Mouse (Mus musculus): ENCODE results near the gene Arl16. TPM values are rescaled to one million over a fixed set of nuclear protein-coding genes. Genes with fewer than 3 reads are reported as not detected.

Arl16 gene
- polyA plus RNA-seq, 1 experiment from 2014 or later, result 44.4 TPM

DNA sequence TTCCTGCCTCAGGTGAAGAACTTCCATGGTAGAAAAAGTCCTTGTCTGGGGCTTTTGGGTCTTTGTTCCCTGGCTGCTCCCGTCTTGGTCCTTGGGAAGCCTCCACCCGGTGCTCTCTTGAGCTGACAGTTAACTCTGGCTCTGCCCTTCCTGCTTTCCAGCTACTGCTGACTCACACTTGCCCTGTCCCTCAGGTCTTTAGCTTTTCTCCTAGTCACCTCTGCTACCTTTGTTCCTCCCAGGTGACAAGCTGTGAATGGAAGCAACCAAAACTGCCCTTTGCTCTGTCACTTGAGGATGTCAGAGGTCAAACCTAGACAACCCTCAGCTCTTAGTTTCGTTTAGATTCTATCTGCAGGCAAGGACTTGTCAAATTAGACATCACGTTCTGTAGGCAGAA lies 42.5 kb upstream of the Arl16 start:
- Histone ChIP-seq H3K4me2 (peak overlapping the region; percentile 49), H3K27ac (ENCODE audit: low read depth) (peak overlapping the region; percentile 2; the same call in 1 of the 2 replicates), H3K27me3 (ENCODE audit: insufficient read depth, low read length) (no peaks in the 10 kb centered on the region), H3K4me3 (ENCODE audit: low read depth, low read length) (no peak overlapping the region; the same call in 1 of the 2 replicates), H3K4me1 (ENCODE audit: insufficient read depth) (0 out of 2 replicates have a peak, but pooled peaks cover 4% of the 10 kb centered on the region), H3K9me3 (ENCODE audit: low read depth, low read length) (no peaks in the 10 kb centered on the region), H3K9ac (peak overlapping the region; percentile 38; the same call in 1 of the 2 replicates), H3K36me3 (ENCODE audit: insufficient read depth) (no peaks in the 10 kb centered on the region)
- ATAC-seq (ENCODE audit: insufficient read depth) (no peak), DNase-seq (no peak)
- WGBS, result 41% methylated on average over 4 of the region's 4 CpGs
- no peak for TF ChIP-seq CTCF (IDR thresholded peaks at IDR 0.05; ENCODE audit: low read depth)

DNA sequence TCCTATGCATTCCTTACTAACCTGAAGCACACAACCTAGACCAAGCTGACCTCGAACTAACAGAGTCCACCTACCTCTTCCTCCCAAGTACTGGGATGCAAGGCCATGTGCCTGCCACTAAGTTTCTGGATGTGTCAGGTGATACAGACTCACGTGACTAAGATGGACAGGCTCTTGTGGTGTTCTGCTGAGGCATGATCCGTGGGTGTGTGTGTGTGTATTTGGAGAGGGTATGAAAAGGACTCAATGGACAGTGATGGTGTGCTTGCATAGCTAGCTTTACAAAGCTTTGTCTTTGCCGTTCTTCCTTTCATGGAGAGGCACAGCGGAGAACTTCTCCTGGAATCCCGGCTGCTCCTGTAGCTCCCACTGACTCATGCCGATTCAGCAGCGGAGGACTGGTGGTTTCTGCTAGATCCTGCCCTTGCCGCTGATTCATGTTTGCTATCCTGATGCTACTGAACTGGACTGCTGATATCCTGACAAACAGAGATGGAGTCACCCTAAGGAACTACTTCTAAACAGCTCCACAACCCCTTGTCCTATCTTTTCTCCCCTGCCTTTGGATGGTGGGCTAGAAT lies 41.0 kb upstream of the Arl16 start:
- no peak for TF ChIP-seq CTCF (IDR thresholded peaks at IDR 0.05; ENCODE audit: low read depth)
- Histone ChIP-seq H3K4me2 (no peak overlapping the region), H3K36me3 (ENCODE audit: insufficient read depth) (no peaks in the 10 kb centered on the region), H3K4me3 (ENCODE audit: low read depth, low read length) (no peak overlapping the region), H3K27ac (ENCODE audit: low read depth) (peak overlapping the region; percentile 50), H3K4me1 (ENCODE audit: insufficient read depth) (0 out of 2 replicates have a peak, but pooled peaks cover 4% of the 10 kb centered on the region), H3K9me3 (ENCODE audit: low read depth, low read length) (no peaks in the 10 kb centered on the region), H3K27me3 (ENCODE audit: insufficient read depth, low read length) (no peaks in the 10 kb centered on the region), H3K9ac (no peak overlapping the region)
- DNase-seq, result no peak
- WGBS, result 74% methylated on average over 9 of the region's 9 CpGs
- ATAC-seq (ENCODE audit: insufficient read depth), result no peak

DNA sequence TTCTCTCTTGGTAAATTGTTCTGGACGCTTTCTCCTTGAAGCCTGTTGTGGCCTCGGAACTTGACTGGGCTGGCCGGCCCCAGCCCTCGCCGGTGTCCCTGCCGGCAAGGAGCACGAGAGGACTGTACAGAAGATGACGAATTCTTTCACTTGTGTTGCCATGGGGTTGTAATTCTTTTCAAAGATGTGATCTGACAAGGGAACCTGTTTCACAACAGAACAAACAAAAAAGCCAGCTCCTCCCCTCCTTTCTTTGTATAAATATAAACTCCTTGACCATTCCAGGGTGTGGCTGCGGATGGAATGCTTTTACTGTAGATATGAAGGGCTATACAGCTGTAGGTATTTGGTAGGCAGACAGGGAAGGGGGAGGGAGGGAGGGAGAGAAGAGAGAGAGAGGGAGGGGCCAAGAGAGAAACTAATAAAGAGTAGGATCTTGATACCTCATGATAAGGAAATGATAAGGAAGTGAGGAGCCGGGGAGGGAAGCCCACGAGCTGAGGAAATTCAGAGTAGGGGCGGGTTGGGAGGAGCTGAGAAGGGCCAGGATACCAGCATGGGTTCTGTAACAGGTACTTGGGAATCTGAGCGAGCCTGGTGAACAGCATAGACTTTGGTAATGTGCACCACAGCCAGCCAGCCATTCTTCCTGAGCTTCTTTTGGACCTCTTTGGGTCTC lies 40.3 kb upstream of the Arl16 start:
- Histone ChIP-seq H3K27ac (ENCODE audit: low read depth) (peak overlapping the region; percentile 82), H3K4me2 (no peak overlapping the region), H3K27me3 (ENCODE audit: insufficient read depth, low read length) (no peaks in the 10 kb centered on the region), H3K36me3 (ENCODE audit: insufficient read depth) (no peaks in the 10 kb centered on the region), H3K9me3 (ENCODE audit: low read depth, low read length) (no peaks in the 10 kb centered on the region), H3K4me1 (ENCODE audit: insufficient read depth) (0 out of 2 replicates have a peak, but pooled peaks cover 4% of the 10 kb centered on the region), H3K4me3 (ENCODE audit: low read depth, low read length) (no peak overlapping the region), H3K9ac (no peak overlapping the region)
- ATAC-seq (ENCODE audit: insufficient read depth) (peak; percentile 72), DNase-seq (peak; percentile 44)
- no peak for TF ChIP-seq CTCF (IDR thresholded peaks at IDR 0.05; ENCODE audit: low read depth)
- 46% methylated on average over 13 of the region's 13 CpGs for WGBS

DNA sequence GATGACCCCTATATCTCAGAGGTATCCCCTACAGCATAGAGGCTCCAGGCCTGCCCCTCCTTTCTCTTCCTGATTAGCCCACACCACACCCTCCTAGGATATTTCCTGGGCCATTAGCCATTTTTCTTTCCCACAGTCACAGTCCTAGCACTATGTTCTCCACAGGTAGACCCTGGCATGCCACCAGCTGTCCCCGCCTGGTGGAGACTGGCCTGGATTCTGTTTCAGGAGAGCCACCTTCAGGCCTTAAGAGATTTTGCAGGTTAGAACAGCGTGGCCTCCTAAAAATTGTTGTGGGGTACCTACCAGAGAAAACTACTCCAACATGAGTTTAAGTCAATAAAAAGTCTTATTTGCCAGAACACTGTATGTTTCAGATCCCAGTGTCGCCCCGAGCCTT lies 39.5 kb upstream of the Arl16 start:
- Histone ChIP-seq H3K4me1 (ENCODE audit: insufficient read depth) (0 out of 2 replicates have a peak, but pooled peaks cover 4% of the 10 kb centered on the region), H3K27me3 (ENCODE audit: insufficient read depth, low read length) (no peaks in the 10 kb centered on the region), H3K4me3 (ENCODE audit: low read depth, low read length) (no peak overlapping the region), H3K36me3 (ENCODE audit: insufficient read depth) (no peaks in the 10 kb centered on the region), H3K27ac (ENCODE audit: low read depth) (peak overlapping the region; percentile 82), H3K9me3 (ENCODE audit: low read depth, low read length) (no peaks in the 10 kb centered on the region), H3K9ac (no peak overlapping the region), H3K4me2 (no peak overlapping the region)
- peak; percentile 58 for TF ChIP-seq CTCF (IDR thresholded peaks at IDR 0.05; ENCODE audit: low read depth)
- ATAC-seq (ENCODE audit: insufficient read depth), result no peak
- WGBS, result 60% methylated on average over 4 of the region's 4 CpGs
- peak; percentile 45 for DNase-seq

DNA sequence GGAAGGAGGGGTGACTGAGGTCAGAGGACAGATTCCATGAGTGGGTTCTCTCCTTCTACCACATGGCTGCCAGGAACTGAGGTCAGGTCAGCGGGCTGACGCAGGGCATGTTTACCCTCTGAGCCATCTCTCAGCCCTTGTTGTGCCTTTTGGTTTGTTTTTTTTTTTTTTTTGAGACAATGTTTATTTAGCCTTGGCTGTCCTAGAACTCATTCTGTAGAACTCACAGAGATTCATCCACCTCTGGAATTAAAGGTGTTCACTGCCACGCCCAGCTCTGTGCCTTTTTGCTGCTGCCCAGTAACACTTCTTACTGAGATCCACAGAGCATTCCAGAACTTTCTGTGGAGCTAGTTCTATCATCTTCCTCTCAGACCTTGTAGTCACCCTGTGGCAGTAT lies 38.3 kb upstream of the Arl16 start:
- 0 out of 2 replicates have a peak, but pooled peaks cover 4% of the 10 kb centered on the region for H3K4me1 ChIP-seq (ENCODE audit: insufficient read depth)
- no peaks in the 10 kb centered on the region for H3K27me3 ChIP-seq (ENCODE audit: insufficient read depth, low read length)
- no peak overlapping the region for H3K27ac ChIP-seq (ENCODE audit: low read depth)
- WGBS, result 73% methylated on average over 3 of the region's 3 CpGs
- no peak for TF ChIP-seq CTCF (IDR thresholded peaks at IDR 0.05; ENCODE audit: low read depth)
- no peak overlapping the region for H3K4me2 ChIP-seq
- DNase-seq (no peak), ATAC-seq (ENCODE audit: insufficient read depth) (no peak)
- H3K36me3 ChIP-seq (ENCODE audit: insufficient read depth), result no peaks in the 10 kb centered on the region
- no peak overlapping the region for H3K9ac ChIP-seq
- H3K4me3 ChIP-seq (ENCODE audit: low read depth, low read length), result no peak overlapping the region
- no peaks in the 10 kb centered on the region for H3K9me3 ChIP-seq (ENCODE audit: low read depth, low read length)

DNA sequence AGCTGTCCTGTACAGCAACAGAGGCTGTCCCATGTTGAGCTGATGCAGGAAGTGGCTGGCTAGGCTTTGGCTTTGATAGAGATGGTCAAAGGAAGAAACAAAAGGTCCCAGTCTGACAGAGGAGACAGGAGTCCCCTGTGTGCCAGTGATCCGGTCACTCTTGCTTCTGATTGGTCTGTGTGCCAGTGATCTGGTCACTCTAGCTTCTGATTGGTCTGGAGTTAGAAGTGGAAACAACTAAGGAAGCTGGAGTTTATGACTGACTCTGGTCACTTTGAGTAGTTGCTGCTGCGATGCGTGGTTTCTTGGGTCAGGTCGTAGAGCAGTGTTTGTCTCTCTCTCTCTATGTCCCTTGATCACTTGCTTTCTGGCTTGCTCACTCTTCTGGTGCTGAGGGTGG lies 34.3 kb upstream of the Arl16 start:
- Histone ChIP-seq H3K9me3 (ENCODE audit: low read depth, low read length) (no peaks in the 10 kb centered on the region), H3K27me3 (ENCODE audit: insufficient read depth, low read length) (no peaks in the 10 kb centered on the region), H3K4me3 (ENCODE audit: low read depth, low read length) (no peak overlapping the region), H3K9ac (no peak overlapping the region), H3K4me1 (ENCODE audit: insufficient read depth) (no peaks in the 10 kb centered on the region), H3K27ac (ENCODE audit: low read depth) (no peak overlapping the region), H3K36me3 (ENCODE audit: insufficient read depth) (peaks cover 27% of the 10 kb centered on the region), H3K4me2 (no peak overlapping the region)
- ATAC-seq (ENCODE audit: insufficient read depth) (no peak), DNase-seq (no peak)
- whole genome bisulfite sequencing, result 83% methylated on average over 4 of the region's 4 CpGs
- no peak for TF ChIP-seq CTCF (IDR thresholded peaks at IDR 0.05; ENCODE audit: low read depth)

DNA sequence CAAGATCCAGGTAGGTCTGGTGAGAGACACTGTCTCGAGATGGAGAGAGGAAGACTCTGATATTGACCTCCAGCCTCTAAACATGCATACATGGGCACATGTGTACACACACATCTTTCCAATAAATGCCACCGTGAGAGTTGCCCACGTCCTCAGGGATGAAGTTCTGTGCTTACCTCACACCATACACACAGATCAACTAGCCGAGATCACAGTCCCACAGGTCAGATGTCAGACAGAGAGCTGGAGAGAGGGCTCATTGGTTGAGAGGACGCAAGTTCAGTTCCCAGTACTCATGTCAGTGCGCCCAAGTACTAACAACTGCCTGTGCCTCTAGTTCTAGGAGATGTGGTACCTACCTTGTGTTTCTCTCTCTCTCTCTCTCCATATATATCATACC lies 33.6 kb upstream of the Arl16 start:
- no peak for ATAC-seq (ENCODE audit: insufficient read depth)

More for the DNA sequence above, 33.6 kb upstream of the Arl16 start:
- H3K27me3 ChIP-seq (ENCODE audit: insufficient read depth, low read length), result no peaks in the 10 kb centered on the region
- no peak for DNase-seq
- no peaks in the 10 kb centered on the region for H3K4me1 ChIP-seq (ENCODE audit: insufficient read depth)
- no peak for TF ChIP-seq CTCF (IDR thresholded peaks at IDR 0.05; ENCODE audit: low read depth)
- H3K4me2 ChIP-seq, result no peak overlapping the region
- WGBS, result 49% methylated on average over 6 of the region's 6 CpGs
- H3K36me3 ChIP-seq (ENCODE audit: insufficient read depth), result peaks cover 33% of the 10 kb centered on the region
- no peak overlapping the region for H3K9ac ChIP-seq
- H3K9me3 ChIP-seq (ENCODE audit: low read depth, low read length), result no peaks in the 10 kb centered on the region
- H3K4me3 ChIP-seq (ENCODE audit: low read depth, low read length), result no peak overlapping the region
- no peak overlapping the region for H3K27ac ChIP-seq (ENCODE audit: low read depth)

All from lung, embryonic 14.5 days (tissue).